Mouse (Mus musculus): Measurements from ENCODE around the gene Man2c1. TPM values are rescaled to one million over a fixed set of nuclear protein-coding genes. Genes with fewer than 3 reads are reported as not detected.

The Man2c1 gene
- 79.1 and 140 TPM in 2 replicates for polyA plus RNA-seq (2012; rRNA removed)

DNA sequence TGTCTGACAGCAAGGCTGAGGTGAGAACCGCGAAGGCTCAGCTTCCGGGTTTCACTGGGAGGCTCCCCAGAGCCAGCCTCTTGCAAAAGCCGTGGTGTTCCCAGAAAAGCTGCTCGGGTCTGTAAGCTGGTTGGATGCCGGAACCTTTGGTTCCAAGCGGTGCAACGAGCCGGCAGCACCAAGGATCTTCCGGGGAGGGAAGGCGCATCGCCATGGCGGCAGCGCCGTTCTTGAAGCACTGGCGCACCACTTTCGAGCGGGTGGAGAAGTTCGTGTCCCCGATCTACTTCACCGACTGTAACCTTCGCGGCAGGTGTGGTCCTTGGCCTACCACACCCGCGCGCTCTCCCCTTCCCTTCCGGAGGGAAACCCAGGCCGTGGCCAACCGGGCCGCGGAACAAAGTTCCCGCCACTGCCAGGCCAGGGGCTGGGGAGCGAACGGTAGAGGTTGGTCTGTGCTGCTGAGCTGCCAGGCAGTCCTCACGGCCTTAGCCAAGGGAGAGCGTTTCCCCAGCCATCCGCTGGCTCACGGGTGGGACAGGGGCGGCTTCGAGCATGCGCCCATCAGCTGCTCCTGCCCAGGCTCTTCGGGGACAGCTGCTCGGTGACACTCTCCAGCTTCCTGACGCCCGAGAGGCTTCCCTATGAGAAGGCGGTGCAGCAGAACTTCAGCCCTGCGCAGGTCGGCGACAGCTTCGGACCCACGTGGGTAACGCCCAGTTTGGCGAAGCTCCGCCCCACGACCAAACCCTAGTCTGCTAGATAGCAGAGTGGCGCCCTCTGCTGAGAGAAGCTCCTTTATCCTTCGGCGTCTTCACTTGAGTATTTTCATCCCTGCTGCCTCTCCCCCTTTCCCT, at the start of gene Man2c1:
Man2c1 (plus strand) TSS at position 114 of the 857 bp plus-strand sequence.
- Histone ChIP-seq H3K36me3 (ENCODE audit: control insufficient read depth, insufficient read depth, low read length) (peaks cover 25% of the 10 kb centered on the region), H3K4me1 (ENCODE audit: control insufficient read depth, insufficient read depth, insufficient read length, low read length) (peaks cover 3% of the 10 kb centered on the region; the same call in 1 of the 2 replicates), H3K4me3 (ENCODE audit: low read depth, low read length) (peak within 1 kb of the TSS; percentile 74), H3K27me3 (ENCODE audit: control insufficient read depth, insufficient read depth, low read length) (no peaks in the 10 kb centered on the region), H3K27ac (ENCODE audit: insufficient read depth, low read depth, low read length) (peak within 1 kb of the TSS; percentile 97)
- WGBS: under 1% methylated on average over 58 of the region's 58 CpGs
- TF ChIP-seq POLR2A (IDR thresholded peaks at IDR 0.05; ENCODE audit: low read depth, low read length) (peak; percentile 91), CTCF (IDR thresholded peaks at IDR 0.05; ENCODE audit: extremely low read depth, insufficient read length, insufficient replicate concordance, low read depth, low read length) (peak; percentile 75)

DNA sequence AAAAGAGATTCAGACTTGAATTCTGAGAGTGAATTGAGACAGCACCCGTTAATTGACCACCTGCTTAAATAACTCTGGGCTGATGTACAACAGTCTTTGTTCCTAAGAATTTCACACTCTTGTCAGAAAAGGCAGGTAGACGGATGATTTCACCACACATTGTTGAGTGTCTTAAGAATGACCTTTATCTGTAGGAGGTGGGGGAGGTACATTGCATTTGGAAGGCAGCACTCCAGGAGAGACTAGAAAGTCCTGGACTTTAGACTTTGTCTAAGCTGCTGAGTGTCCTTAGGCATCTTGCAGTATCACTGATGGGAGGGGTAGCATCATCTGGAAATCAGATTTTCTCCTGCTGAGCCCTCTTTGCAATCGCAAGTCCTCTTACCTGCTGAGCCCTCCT, 48.3 kb upstream of the Man2c1 start:
- 57% methylated on average over 3 of the region's 3 CpGs for WGBS
- TF ChIP-seq CTCF (IDR thresholded peaks at IDR 0.05; ENCODE audit: extremely low read depth, insufficient read length, insufficient replicate concordance, low read depth, low read length) (no peak), POLR2A (IDR thresholded peaks at IDR 0.05; ENCODE audit: low read depth, low read length) (no peak)
- peaks cover 8% of the 10 kb centered on the region for H3K36me3 ChIP-seq (ENCODE audit: control insufficient read depth, insufficient read depth, low read length)
- H3K4me1 ChIP-seq (ENCODE audit: control insufficient read depth, insufficient read depth, insufficient read length, low read length): peaks cover 4% of the 10 kb centered on the region
- no peaks in the 10 kb centered on the region for H3K27me3 ChIP-seq (ENCODE audit: control insufficient read depth, insufficient read depth, low read length)
- H3K27ac ChIP-seq (ENCODE audit: insufficient read depth, low read depth, low read length): no peak overlapping the region
- no peak overlapping the region for H3K4me3 ChIP-seq (ENCODE audit: low read depth, low read length)

DNA sequence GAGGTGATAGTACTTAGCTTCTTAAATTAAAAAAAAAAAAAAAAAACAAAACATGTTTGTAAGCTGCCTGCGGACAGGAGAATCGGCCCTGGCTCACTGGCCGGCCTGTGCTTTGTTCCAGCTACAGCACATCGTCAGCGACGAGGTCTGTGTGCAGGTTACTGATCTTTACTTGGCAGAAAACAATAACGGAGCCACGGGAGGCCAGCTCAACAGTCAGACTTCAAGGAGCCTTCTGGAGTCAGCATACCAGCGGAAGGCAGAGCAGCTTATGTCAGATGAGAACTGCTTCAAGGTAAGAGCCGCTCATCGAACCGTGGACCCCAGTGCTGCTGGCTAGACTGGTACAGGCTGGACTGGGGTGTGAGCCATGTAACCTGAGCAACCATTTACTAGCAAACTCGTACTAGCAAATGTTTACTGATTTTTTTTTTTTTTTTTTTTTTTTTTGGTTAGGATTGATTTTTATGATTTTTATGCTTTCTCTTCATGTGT, 13.2 kb upstream of the Man2c1 start:
- WGBS: 92% methylated on average over 13 of the region's 13 CpGs
- Histone ChIP-seq H3K36me3 (ENCODE audit: control insufficient read depth, insufficient read depth, low read length) (peaks cover 57% of the 10 kb centered on the region), H3K4me1 (ENCODE audit: control insufficient read depth, insufficient read depth, insufficient read length, low read length) (no peaks in the 10 kb centered on the region), H3K27me3 (ENCODE audit: control insufficient read depth, insufficient read depth, low read length) (no peaks in the 10 kb centered on the region), H3K4me3 (ENCODE audit: low read depth, low read length) (no peak overlapping the region), H3K27ac (ENCODE audit: insufficient read depth, low read depth, low read length) (no peak overlapping the region)
- TF ChIP-seq CTCF (IDR thresholded peaks at IDR 0.05; ENCODE audit: extremely low read depth, insufficient read length, insufficient replicate concordance, low read depth, low read length): no peak
- no peak for TF ChIP-seq POLR2A (IDR thresholded peaks at IDR 0.05; ENCODE audit: low read depth, low read length)

DNA sequence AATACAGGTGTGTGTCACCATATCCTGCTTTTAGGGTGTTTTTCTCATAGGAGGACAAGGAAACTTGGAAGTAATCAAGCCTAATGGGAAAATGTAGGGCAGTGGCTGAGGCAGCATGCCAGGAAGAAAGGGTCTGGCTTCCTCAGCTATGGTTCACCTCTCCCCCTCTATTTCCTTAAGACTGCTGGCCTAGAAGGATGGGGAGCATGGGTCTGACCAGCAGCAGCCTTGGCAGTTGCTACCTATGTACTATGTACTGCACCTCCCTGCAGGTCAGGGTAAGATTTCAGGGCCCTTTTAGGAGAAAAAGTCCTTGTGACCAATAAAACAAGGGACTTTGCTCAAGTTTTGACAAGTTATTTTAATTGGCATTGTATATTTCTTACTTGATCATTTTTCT, 849 bp upstream of the Man2c1 start:
- Histone ChIP-seq H3K4me1 (ENCODE audit: control insufficient read depth, insufficient read depth, insufficient read length, low read length) (peaks cover 3% of the 10 kb centered on the region; the same call in 1 of the 2 replicates), H3K27me3 (ENCODE audit: control insufficient read depth, insufficient read depth, low read length) (no peaks in the 10 kb centered on the region), H3K36me3 (ENCODE audit: control insufficient read depth, insufficient read depth, low read length) (peaks cover 26% of the 10 kb centered on the region), H3K4me3 (ENCODE audit: low read depth, low read length) (no peak overlapping the region), H3K27ac (ENCODE audit: insufficient read depth, low read depth, low read length) (no peak overlapping the region)
- TF ChIP-seq POLR2A (IDR thresholded peaks at IDR 0.05; ENCODE audit: low read depth, low read length): no peak
- TF ChIP-seq CTCF (IDR thresholded peaks at IDR 0.05; ENCODE audit: extremely low read depth, insufficient read length, insufficient replicate concordance, low read depth, low read length): no peak

DNA sequence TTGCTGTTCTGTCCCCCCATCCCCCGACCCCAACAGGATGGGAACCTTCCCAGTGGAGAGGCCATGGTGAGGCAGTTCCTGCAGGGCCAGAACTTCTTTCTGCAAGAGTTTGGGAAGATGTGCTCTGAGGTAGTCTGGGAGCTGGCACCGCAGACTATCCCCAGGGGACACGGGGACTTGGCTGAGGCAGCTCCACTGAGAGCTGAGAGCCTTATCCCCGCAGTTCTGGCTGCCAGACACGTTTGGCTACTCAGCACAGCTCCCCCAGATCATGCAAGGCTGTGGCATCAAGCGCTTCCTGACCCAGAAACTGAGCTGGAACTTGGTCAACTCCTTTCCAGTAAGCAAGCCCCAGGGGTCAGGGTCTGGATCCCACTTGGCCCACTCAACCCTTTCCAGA, 6.8 kb downstream of the Man2c1 start:
- no peak overlapping the region for H3K4me3 ChIP-seq (ENCODE audit: low read depth, low read length)
- no peak for TF ChIP-seq CTCF (IDR thresholded peaks at IDR 0.05; ENCODE audit: extremely low read depth, insufficient read length, insufficient replicate concordance, low read depth, low read length)
- TF ChIP-seq POLR2A (IDR thresholded peaks at IDR 0.05; ENCODE audit: low read depth, low read length): no peak
- WGBS: 84% methylated on average over 6 of the region's 6 CpGs
- no peaks in the 10 kb centered on the region for H3K4me1 ChIP-seq (ENCODE audit: control insufficient read depth, insufficient read depth, insufficient read length, low read length)
- no peak overlapping the region for H3K27ac ChIP-seq (ENCODE audit: insufficient read depth, low read depth, low read length)
- peaks cover 45% of the 10 kb centered on the region for H3K36me3 ChIP-seq (ENCODE audit: control insufficient read depth, insufficient read depth, low read length)
- H3K27me3 ChIP-seq (ENCODE audit: control insufficient read depth, insufficient read depth, low read length): no peaks in the 10 kb centered on the region

DNA sequence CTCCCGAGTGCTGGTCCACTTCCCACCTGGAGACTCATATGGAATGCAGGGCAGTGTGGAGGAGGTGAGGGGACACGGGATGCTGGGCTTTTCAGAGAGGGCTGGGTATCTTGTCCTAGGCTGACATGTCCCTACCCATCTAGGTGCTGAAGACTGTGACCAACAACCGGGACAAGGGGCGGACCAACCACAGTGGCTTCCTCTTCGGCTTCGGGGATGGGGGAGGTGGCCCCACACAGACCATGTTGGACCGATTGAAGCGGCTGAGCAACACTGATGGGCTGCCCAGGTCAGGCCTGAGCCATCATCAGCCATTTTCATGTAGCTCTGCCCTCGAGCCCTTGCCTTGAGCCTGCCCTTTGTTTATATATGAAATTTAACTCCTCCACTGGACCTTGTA, 7.3 kb downstream of the Man2c1 start:
- Histone ChIP-seq H3K27me3 (ENCODE audit: control insufficient read depth, insufficient read depth, low read length) (no peaks in the 10 kb centered on the region), H3K36me3 (ENCODE audit: control insufficient read depth, insufficient read depth, low read length) (peaks cover 47% of the 10 kb centered on the region), H3K4me3 (ENCODE audit: low read depth, low read length) (no peak overlapping the region), H3K4me1 (ENCODE audit: control insufficient read depth, insufficient read depth, insufficient read length, low read length) (no peaks in the 10 kb centered on the region), H3K27ac (ENCODE audit: insufficient read depth, low read depth, low read length) (no peak overlapping the region)
- WGBS: 87% methylated on average over 9 of the region's 9 CpGs
- no peak for TF ChIP-seq POLR2A (IDR thresholded peaks at IDR 0.05; ENCODE audit: low read depth, low read length)
- TF ChIP-seq CTCF (IDR thresholded peaks at IDR 0.05; ENCODE audit: extremely low read depth, insufficient read length, insufficient replicate concordance, low read depth, low read length): no peak

DNA sequence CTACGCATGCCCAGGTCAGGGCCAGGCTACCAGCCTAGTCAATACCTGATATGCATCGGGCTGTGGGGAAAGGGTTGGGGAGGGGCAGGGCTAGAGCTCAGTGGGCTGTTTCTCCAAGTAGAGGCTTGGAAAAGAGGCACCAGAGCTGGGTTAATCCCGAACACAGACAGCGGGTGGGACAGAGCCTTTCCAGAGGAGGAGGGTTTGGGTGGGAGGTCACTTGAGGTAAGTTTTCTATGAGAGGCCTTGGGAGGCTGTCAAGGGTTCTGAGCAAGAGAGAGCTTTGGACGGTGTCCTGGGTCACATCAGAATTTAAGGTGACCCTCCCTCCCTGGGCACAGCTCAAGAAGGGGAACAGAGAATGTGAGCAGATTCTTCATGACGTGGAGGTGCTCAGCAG, 8.0 kb downstream of the Man2c1 start:
- no peaks in the 10 kb centered on the region for H3K4me1 ChIP-seq (ENCODE audit: control insufficient read depth, insufficient read depth, insufficient read length, low read length)
- H3K27me3 ChIP-seq (ENCODE audit: control insufficient read depth, insufficient read depth, low read length): no peaks in the 10 kb centered on the region
- peaks cover 47% of the 10 kb centered on the region for H3K36me3 ChIP-seq (ENCODE audit: control insufficient read depth, insufficient read depth, low read length)
- H3K27ac ChIP-seq (ENCODE audit: insufficient read depth, low read depth, low read length): no peak overlapping the region
- TF ChIP-seq POLR2A (IDR thresholded peaks at IDR 0.05; ENCODE audit: low read depth, low read length): no peak
- no peak for TF ChIP-seq CTCF (IDR thresholded peaks at IDR 0.05; ENCODE audit: extremely low read depth, insufficient read length, insufficient replicate concordance, low read depth, low read length)
- WGBS: 90% methylated on average over 6 of the region's 6 CpGs
- H3K4me3 ChIP-seq (ENCODE audit: low read depth, low read length): no peak overlapping the region

Measured in small intestine, adult 2 months (tissue).